Mouse (Mus musculus) lung, postnatal 0 days (tissue): ENCODE results near the gene Ptpn3.

Experiments used
- CTCF ChIP-seq: IDR thresholded peaks from 2 replicates; pipeline ENCODE4 v1.5.1; 2016; ENCODE audit warnings: antibody characterized with exemption, mild to moderate bottlenecking
- EP300 ChIP-seq: IDR thresholded peaks from 2 replicates; pipeline ENCODE4 v1.6.1; 2016; ENCODE audit warnings: antibody characterized with exemption, mild to moderate bottlenecking, control low read depth

- no peak for TF ChIP-seq EP300
- TF ChIP-seq CTCF, result no peak
Observed at GRCm38 (mm10) chr4:57266389-57266788, 35.2 kb downstream of the Ptpn3 start.
